Mouse (Mus musculus) kidney, embryonic 16.5 days (tissue): ENCODE results near the gene Spib. TPM values are rescaled to one million over a fixed set of nuclear protein-coding genes. Genes with fewer than 3 reads are reported as not detected.

Experiments
- ATAC-seq: fragments of 200-750 bp; cut with Nextera tagmentation; 2 replicates; pipeline ENCODE4 v1.8.0; 2017; ENCODE audit warnings: moderate TSS enrichment; ENCODE audit not compliant: low FRiP score, low TSS enrichment
- H3K27ac ChIP-seq: fragments of 300-500 bp; sonication (generic); 2 replicates; pipeline ENCODE4 v1.5.1; 2014; ENCODE audit warnings: low read length
- H3K27me3 ChIP-seq: fragments of 300-500 bp; sonication (generic); 2 replicates; pipeline ENCODE4 v1.6.1; 2014; ENCODE audit warnings: low read length, control low read depth, mixed read lengths; ENCODE audit not compliant: insufficient read depth
- H3K36me3 ChIP-seq: fragments of 300-500 bp; sonication (generic); 2 replicates; pipeline ENCODE4 v1.6.1; 2014; ENCODE audit warnings: low read length, control low read depth, mixed read lengths; ENCODE audit not compliant: insufficient read depth
- H3K4me1 ChIP-seq: fragments of 300-500 bp; sonication (generic); 2 replicates; pipeline ENCODE4 v1.6.1; 2014; ENCODE audit warnings: low read length, control low read depth, mixed read lengths; ENCODE audit not compliant: insufficient read depth
- H3K4me2 ChIP-seq: fragments of 300-500 bp; sonication (generic); replicated peaks from 2 replicates; pipeline ENCODE4 v1.6.1; 2014; ENCODE audit warnings: low read depth, low read length
- H3K4me3 ChIP-seq: fragments of 300-500 bp; sonication (generic); 2 replicates; pipeline ENCODE4 v1.5.1; 2014; ENCODE audit warnings: mild to moderate bottlenecking, low read length
- H3K9ac ChIP-seq: fragments of 300-500 bp; sonication (generic); replicated peaks from 2 replicates; pipeline ENCODE4 v1.6.1; 2014; ENCODE audit warnings: low read length
- H3K9me3 ChIP-seq: fragments of 300-500 bp; sonication (generic); 2 replicates; pipeline ENCODE4 v1.6.1; 2016; ENCODE audit warnings: low read length, control low read depth
- WGBS: fragments of 180-500 bp; shearing (Covaris S2); extraction: QIAGEN DNeasy Blood & Tissue Kit; methylation state at CpG from one replicate; pipeline ENCODE4 v1.1.7; 2014; 5-methylcytosine and 5-hydroxymethylcytosine counted together
- polyA plus RNA-seq: library from polyadenylated mRNA; unstranded; fragments of >200 nt; fragmentation: Nextera tagmentation; extraction: Ambion mirVana; gene quantifications from 2 replicates; pipeline ENCODE4 v1.2.1, GENCODE M21; 2015

The Spib gene
- polyA plus RNA-seq, 1 experiment from 2014 or later: 0.11 TPM

DNA sequence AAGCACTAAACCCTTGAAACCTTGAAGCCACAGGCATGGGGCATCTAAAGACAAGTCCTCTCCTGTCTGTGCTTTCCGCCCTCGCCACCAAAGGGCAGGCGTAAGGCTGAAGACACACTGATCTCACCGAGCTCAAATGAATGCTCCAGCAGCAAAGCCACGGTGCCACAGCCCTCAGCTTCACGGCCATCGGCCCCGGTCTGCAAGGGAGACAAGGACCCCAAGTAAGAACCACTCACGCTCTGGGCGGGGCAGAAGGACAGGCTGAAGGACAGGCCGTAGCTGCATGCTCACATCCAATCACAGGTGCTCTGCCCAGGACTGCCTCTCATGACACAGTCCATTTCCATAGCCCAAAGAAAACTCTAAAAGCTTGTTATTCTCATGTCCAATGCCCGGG is 37.2 kb downstream of the Spib start:
- WGBS: 93% methylated on average over 12 of the region's 12 CpGs

DNA sequence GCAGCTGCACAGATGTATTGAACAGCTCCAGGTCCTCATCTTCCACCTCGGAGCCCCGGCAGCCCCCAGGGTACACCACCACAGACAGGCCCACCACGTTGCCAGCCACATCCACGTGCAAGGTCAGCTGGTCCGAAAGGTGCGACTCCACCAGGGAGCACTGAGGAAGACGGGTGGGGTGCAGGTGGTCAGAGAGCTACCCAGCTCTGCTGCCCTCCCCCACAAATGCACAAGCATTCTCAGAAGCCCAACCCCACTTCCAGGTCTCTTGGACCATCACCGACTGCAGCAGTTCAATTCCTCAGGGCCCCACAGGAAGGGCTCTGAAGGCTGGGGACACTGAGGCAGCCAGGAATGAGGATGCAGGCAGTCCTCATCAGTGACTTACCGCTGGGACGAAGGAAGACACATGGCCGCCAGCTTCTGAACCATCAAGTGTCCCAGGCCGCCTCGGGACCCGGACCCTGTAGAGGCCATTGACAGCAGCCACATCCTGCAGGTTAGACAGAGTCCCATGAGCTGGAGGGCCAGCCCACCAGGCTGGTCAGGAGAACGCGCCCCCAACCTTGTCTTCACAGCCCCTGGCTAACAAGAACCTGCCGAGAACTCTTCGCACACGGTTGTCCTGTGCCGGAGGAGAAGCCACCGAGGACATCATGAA is 39.6 kb downstream of the Spib start:
- Histone ChIP-seq H3K9me3 (no peaks in the 10 kb centered on the region), H3K4me1 (peaks cover 10% of the 10 kb centered on the region), H3K4me3 (no peak overlapping the region), H3K27ac (no peak overlapping the region), H3K9ac (no peak overlapping the region), H3K4me2 (no peak overlapping the region), H3K27me3 (no peaks in the 10 kb centered on the region), H3K36me3 (peaks cover 44% of the 10 kb centered on the region)
- no peak for ATAC-seq
- 93% methylated on average over 21 of the region's 21 CpGs for WGBS

More for the DNA sequence above, 37.2 kb downstream of the Spib start:
- no peak overlapping the region for H3K4me3 ChIP-seq
- H3K9me3 ChIP-seq: no peaks in the 10 kb centered on the region
- peaks cover 36% of the 10 kb centered on the region for H3K36me3 ChIP-seq
- H3K27ac ChIP-seq: no peak overlapping the region
- peaks cover 10% of the 10 kb centered on the region for H3K4me1 ChIP-seq
- ATAC-seq: no peak
- no peak overlapping the region for H3K9ac ChIP-seq
- no peaks in the 10 kb centered on the region for H3K27me3 ChIP-seq
- H3K4me2 ChIP-seq: no peak overlapping the region

DNA sequence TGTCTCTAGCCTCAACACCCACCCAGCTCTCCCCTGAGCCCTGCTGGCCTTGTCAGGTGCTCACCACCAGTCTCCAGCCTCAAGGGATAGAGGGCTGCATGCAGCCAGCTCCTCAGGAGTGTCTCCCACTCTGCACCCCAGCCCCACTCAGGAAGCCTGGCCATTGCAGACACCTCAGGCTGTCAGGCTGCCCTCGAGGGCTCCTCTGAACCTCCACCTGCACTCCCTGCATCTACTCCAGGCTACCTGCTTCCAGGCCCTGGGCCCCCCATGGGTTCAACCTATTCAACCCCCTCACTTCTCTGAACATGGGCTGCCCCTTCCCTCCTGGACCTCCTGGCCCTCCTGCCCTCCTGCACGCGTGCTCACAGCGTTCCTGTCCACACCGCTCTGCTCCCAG is 40.5 kb downstream of the Spib start:
- H3K9me3 ChIP-seq: no peaks in the 10 kb centered on the region
- no peak overlapping the region for H3K4me2 ChIP-seq
- 94% methylated on average over 5 of the region's 5 CpGs for WGBS
- H3K4me1 ChIP-seq: peaks cover 10% of the 10 kb centered on the region
- no peak overlapping the region for H3K27ac ChIP-seq
- H3K4me3 ChIP-seq: no peak overlapping the region
- no peak for ATAC-seq
- no peaks in the 10 kb centered on the region for H3K27me3 ChIP-seq
- no peak overlapping the region for H3K9ac ChIP-seq
- peaks cover 44% of the 10 kb centered on the region for H3K36me3 ChIP-seq

DNA sequence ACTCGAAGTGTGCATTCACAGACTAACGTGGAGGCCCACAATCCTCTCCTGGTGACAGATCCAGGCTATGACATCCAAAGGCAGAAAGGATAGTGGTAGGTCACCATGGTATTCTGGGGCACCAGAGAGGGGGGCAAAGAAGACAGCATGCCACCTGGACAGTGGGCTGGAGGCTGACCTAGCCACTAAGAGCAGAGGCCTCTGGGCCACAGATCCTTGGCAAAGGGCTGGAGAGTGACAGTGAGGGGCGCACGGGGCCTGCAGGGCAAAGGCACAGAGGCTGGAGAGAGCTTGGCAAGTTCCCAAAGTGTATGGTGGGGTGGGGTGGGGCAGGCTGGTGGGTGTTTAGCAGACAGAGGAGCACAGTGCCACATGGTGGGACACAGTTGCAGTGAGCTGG is 41.6 kb downstream of the Spib start:
- no peak overlapping the region for H3K4me2 ChIP-seq
- H3K27me3 ChIP-seq: no peaks in the 10 kb centered on the region
- no peak overlapping the region for H3K27ac ChIP-seq
- no peak for ATAC-seq
- H3K9me3 ChIP-seq: no peaks in the 10 kb centered on the region
- H3K36me3 ChIP-seq: peaks cover 44% of the 10 kb centered on the region
- 97% methylated on average over 4 of the region's 4 CpGs for WGBS
- H3K9ac ChIP-seq: no peak overlapping the region
- no peak overlapping the region for H3K4me3 ChIP-seq
- H3K4me1 ChIP-seq: peaks cover 4% of the 10 kb centered on the region

DNA sequence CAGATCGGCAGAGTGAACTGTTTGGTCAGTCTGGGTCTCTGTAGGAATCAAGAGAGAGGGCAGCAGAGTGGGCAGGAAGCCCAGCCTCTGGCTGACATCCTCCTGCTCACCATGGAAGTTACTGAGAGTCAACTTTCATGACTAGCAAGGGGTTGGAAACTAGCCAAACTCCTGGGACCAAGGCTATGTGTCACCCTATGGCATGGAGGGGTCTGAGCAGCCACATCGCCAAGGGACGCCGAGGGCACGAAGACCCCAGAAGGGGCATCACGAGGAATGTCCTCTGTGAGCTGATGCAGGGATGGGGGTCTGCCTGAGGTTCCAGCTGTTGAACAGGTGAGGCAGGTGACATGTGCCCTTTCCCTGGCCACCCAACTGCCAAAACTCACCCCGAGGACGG is 43.3 kb downstream of the Spib start:
- H3K9me3 ChIP-seq: no peaks in the 10 kb centered on the region
- ATAC-seq: no peak
- H3K27me3 ChIP-seq: no peaks in the 10 kb centered on the region
- no peak overlapping the region for H3K9ac ChIP-seq
- H3K36me3 ChIP-seq: peaks cover 44% of the 10 kb centered on the region
- H3K27ac ChIP-seq: no peak overlapping the region
- H3K4me2 ChIP-seq: no peak overlapping the region
- WGBS: 95% methylated on average over 8 of the region's 8 CpGs
- H3K4me3 ChIP-seq: no peak overlapping the region
- no peaks in the 10 kb centered on the region for H3K4me1 ChIP-seq

DNA sequence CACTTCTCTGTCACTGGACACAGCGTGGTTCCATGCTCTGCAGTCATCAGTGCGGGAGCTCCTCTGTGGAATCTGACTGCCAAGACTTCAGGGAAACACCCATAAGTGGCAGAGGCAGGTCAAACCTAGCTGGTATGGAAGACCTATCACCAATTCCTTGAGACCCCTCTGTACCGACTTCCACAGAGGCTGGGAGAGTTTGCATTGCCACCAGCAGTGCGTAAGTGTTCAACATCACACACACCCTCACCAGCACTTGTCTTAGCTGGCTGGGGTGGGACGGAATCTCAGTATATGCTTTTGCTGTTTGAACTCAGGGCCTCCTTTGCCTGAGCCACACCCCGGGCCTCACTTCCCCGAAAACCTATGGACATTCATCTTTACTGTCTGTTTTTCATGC is 43.9 kb downstream of the Spib start:
- H3K9ac ChIP-seq: no peak overlapping the region
- H3K4me3 ChIP-seq: no peak overlapping the region
- peaks cover 40% of the 10 kb centered on the region for H3K36me3 ChIP-seq
- ATAC-seq: no peak
- H3K9me3 ChIP-seq: no peaks in the 10 kb centered on the region
- no peak overlapping the region for H3K4me2 ChIP-seq
- WGBS: 90% methylated on average over 7 of the region's 7 CpGs
- H3K4me1 ChIP-seq: no peaks in the 10 kb centered on the region
- H3K27me3 ChIP-seq: peaks cover 3% of the 10 kb centered on the region; the same call in 1 of the 2 replicates
- H3K27ac ChIP-seq: no peak overlapping the region

DNA sequence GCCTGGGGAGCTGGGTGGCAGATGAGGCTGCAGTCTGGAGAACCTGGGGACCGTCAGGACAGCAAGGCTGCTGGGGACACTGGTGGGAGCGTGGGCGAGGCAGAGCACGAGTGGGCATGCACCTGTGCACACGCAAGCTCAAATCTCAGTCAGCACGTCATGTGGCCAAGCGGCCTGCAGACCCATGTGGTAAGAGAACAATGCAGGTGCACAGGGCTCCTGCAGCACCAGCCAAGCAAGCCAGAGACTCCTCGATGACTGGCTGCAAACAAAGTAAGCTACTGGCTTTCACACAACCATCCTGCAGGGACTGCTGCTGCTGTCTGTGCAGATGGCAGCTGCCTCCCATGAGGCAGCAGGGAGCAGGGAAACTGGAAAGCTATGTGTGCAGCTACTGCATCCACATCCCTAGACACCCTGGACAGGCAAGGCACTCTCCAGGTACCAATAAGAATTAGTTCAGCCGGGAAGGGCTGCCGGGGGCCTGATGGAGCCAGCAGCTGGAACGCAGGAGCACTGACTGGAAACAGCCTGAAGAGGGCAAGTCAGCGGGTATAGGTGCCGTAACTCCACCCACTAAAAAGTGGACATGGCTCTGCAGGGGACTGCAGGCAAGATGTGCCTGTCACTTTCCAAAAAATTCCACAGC is 44.8 kb downstream of the Spib start:
- Histone ChIP-seq H3K4me2 (no peak overlapping the region), H3K4me3 (no peak overlapping the region), H3K4me1 (no peaks in the 10 kb centered on the region), H3K9me3 (no peaks in the 10 kb centered on the region), H3K27me3 (peaks cover 12% of the 10 kb centered on the region), H3K27ac (no peak overlapping the region), H3K36me3 (peaks cover 31% of the 10 kb centered on the region), H3K9ac (no peak overlapping the region)
- 67% methylated on average over 13 of the region's 13 CpGs for WGBS
- no peak for ATAC-seq

DNA sequence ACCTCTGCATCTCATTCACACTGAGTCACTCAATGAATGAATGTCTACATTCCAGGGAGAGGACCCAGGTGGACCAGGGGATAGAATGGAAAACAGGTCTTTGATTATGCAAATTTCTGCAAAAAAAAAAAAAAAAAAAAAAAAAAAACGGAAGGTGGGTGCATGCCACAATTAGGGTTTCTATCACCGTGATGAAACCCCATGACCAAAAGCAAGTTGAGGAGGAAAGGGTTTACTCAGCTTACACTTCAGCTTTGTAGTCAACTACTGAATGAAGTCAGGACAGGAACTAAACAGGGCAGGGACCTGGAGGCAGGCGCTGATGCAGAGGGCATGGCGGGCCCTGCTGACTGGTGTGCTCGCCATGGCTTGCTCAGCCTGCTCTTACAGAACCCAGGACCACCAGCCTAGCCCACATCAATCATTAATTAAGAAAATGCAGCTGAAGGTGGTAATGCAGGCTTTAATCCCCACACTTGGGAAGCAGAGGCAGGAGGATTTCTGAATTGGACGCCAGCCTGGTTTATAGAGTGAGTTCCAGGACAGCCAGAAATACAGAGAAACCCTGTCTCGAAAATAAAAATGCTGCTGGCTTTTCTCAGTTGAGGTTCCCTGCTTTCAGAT is 46.2 kb downstream of the Spib start:
- no peak overlapping the region for H3K4me2 ChIP-seq
- H3K27ac ChIP-seq: no peak overlapping the region
- no peak overlapping the region for H3K9ac ChIP-seq
- no peaks in the 10 kb centered on the region for H3K9me3 ChIP-seq
- peaks cover 18% of the 10 kb centered on the region for H3K27me3 ChIP-seq
- H3K36me3 ChIP-seq: peaks cover 18% of the 10 kb centered on the region; the same call in 1 of the 2 replicates
- H3K4me1 ChIP-seq: no peaks in the 10 kb centered on the region
- WGBS: 80% methylated on average over 6 of the region's 7 CpGs
- ATAC-seq: no peak
- H3K4me3 ChIP-seq: no peak overlapping the region

DNA sequence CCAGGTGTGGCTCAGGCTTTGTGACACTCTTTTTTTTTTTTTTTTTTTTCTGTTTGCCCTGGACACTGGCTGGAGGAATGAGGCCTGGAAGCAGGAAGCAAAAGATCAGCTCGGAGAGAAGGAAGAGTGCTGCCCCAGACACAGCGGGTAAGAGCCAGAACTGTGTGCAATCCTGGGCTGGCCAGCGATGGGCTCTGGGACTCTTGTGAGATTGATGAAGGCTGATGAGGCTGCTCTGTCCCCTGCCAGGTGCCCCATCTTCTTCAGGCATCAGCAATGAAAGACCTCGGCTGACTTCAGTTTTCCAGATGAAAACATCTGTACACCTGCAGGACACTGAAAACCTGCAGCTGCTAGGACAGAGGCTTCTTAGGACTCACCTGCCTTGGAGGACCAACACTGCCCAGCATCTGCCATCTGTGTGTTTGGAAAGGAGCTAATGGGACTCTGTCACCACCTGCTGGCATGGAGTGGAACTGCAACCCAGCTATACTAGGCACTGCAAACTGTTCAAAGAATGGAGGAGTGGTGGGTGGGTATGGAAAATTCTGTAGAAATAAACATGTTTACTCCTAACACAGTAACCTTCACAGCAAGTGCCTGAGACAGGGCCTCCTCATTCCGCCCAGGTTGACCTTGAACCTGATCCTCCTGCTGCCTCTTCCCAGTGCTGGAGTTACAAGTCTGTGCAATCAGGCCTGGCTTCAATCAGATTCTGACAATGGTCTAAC is 46.9 kb downstream of the Spib start:
- WGBS: 31% methylated on average over 5 of the region's 5 CpGs
- peaks cover 22% of the 10 kb centered on the region for H3K27me3 ChIP-seq

More for the DNA sequence above, 46.9 kb downstream of the Spib start:
- Histone ChIP-seq H3K9me3 (no peaks in the 10 kb centered on the region), H3K9ac (no peak overlapping the region), H3K27ac (no peak overlapping the region), H3K4me2 (no peak overlapping the region), H3K4me1 (no peaks in the 10 kb centered on the region), H3K4me3 (no peak overlapping the region), H3K36me3 (peaks cover 11% of the 10 kb centered on the region; the same call in 1 of the 2 replicates)
- peak; percentile 55 for ATAC-seq
